13 mouse cellular contexts compared by ENCODE assay signal in the genomic region with DNA sequence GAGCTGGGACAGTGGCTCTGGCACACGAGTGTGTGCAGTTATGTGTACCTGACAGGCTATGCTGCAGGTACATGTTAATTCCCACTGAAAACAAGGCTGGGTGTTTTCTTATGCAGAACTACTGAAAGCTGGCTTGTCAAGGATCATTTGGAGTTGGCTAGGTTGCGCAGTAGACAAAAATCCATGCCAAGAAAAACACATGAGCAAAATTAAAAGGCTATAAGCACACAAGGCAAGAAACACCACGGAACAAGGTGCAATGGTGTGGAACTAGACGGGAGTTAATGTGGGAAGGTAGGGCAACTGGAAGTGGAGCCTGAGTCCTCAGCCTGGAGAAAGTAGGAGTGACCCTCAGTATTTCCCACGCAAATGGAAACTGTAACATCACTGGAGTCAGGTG. TPM values are rescaled to one million over a fixed set of nuclear protein-coding genes. Genes with fewer than 3 reads are reported as not detected.
"Had no signal": no experiment of that assay in that cellular context is flagged by ENCODE, and none has a peak within 500 bp of the region (broad histone marks: within the 10 kb centered on the region; RNA-seq: fewer than 3 reads in every experiment).

No protein-coding gene starts in this region.

- H3K4me1 ChIP-seq: liver, embryonic 13.5 days; lung, embryonic 15.5 days; megakaryocyte, embryonic 14.5 days; midbrain, embryonic 15.5 days; neural tube, embryonic 12.5 days had no signal

- H3K9me3 ChIP-seq: liver, embryonic 13.5 days; lung, embryonic 15.5 days; megakaryocyte, embryonic 14.5 days; midbrain, embryonic 15.5 days; neural tube, embryonic 12.5 days had no signal

- H3K27me3 ChIP-seq: liver, embryonic 13.5 days; lung, embryonic 15.5 days; megakaryocyte, embryonic 14.5 days; midbrain, embryonic 15.5 days; neural tube, embryonic 12.5 days had no signal

- H3K27ac ChIP-seq: left cerebral cortex, adult 2 months; liver, embryonic 13.5 days; lung, embryonic 15.5 days; macrophage; midbrain, embryonic 15.5 days; neural tube, embryonic 12.5 days; stomach, postnatal 0 days had no signal

- ATAC-seq: intestine, embryonic 16.5 days; liver, postnatal 0 days; midbrain, embryonic 15.5 days had no signal

- H3K9ac ChIP-seq: liver, embryonic 13.5 days; liver, postnatal 0 days; lung, embryonic 15.5 days; midbrain, embryonic 15.5 days; neural tube, embryonic 12.5 days had no signal

- H3K4me2 ChIP-seq: liver, embryonic 13.5 days; lung, embryonic 15.5 days; midbrain, embryonic 11.5 days; midbrain, embryonic 15.5 days; neural tube, embryonic 12.5 days had no signal

- DNase-seq: liver; liver, embryonic 13.5 days; liver, postnatal 0 days; lung, postnatal 14 days had no signal

- H3K4me3 ChIP-seq: left cerebral cortex, adult 2 months; liver, embryonic 13.5 days; lung, embryonic 15.5 days; megakaryocyte, embryonic 14.5 days; midbrain, embryonic 15.5 days; neural tube, embryonic 12.5 days had no signal

- H3K36me3 ChIP-seq: liver, embryonic 13.5 days; lung, embryonic 15.5 days; midbrain, embryonic 15.5 days; neural tube, embryonic 12.5 days had no signal

RNA-seq across cellular contexts. Expression of a gene that starts 39.2 kb away (rescaled TPM):
- polyA plus RNA-seq: macrophage had no signal
